Mouse (Mus musculus): ENCODE measurements around the gene Rere.
"Not testable (repeated sequence)": the region's sequence is repeated elsewhere in the genome, so short reads cannot be mapped to it uniquely, and the experiment has no call there.

Rere gene

GRCm38 (mm10) chr4:150520069-150520468 lies 238.6 kb downstream of the Rere start:
- DNase-seq: no peak

GRCm38 (mm10) chr4:150522425-150522824 lies 241.0 kb downstream of the Rere start:
- no peak for DNase-seq

- no peak for DNase-seq
These were observed 241.9 kb downstream of the Rere start for GRCm38 (mm10) chr4:150523351-150523750.

GRCm38 (mm10) chr4:150526269-150526668 lies 244.8 kb downstream of the Rere start:
- DNase-seq: no peak

- DNase-seq: no peak
These were observed 247.0 kb downstream of the Rere start for GRCm38 (mm10) chr4:150528426-150528825.

- DNase-seq: no peak
These were observed 247.4 kb downstream of the Rere start for GRCm38 (mm10) chr4:150528846-150529245.

- no peak for DNase-seq
These were observed 250.4 kb downstream of the Rere start for GRCm38 (mm10) chr4:150531869-150532268.

GRCm38 (mm10) chr4:150536821-150537510 lies 255.5 kb downstream of the Rere start:
- DNase-seq: no peak

GRCm38 (mm10) chr4:150539846-150540245 lies 258.4 kb downstream of the Rere start:
- no peak for DNase-seq

- no peak for DNase-seq
These were observed 259.1 kb downstream of the Rere start for GRCm38 (mm10) chr4:150540392-150541094.

GRCm38 (mm10) chr4:150544231-150544630 lies 262.8 kb downstream of the Rere start:
- DNase-seq: no peak

- DNase-seq: peak; percentile 60 to 74
These were observed 263.3 kb downstream of the Rere start for GRCm38 (mm10) chr4:150544652-150545258.

GRCm38 (mm10) chr4:150545775-150546174 lies 264.3 kb downstream of the Rere start:
- DNase-seq: no peak

- not testable (repeated sequence) for DNase-seq
These were observed 264.9 kb downstream of the Rere start for GRCm38 (mm10) chr4:150546296-150546695.

GRCm38 (mm10) chr4:150549393-150549792 lies 267.9 kb downstream of the Rere start:
- DNase-seq: no peak

GRCm38 (mm10) chr4:150549989-150550716 lies 268.7 kb downstream of the Rere start:
- DNase-seq: no peak

- no peak for DNase-seq
These were observed 269.9 kb downstream of the Rere start for GRCm38 (mm10) chr4:150551390-150551789.

- no peak for DNase-seq
These were observed 271.5 kb downstream of the Rere start for GRCm38 (mm10) chr4:150552751-150553600.

GRCm38 (mm10) chr4:150555783-150556182 lies 274.3 kb downstream of the Rere start:
- DNase-seq: no peak

- DNase-seq: peak; percentile 39 to 69
These were observed 275.2 kb downstream of the Rere start for GRCm38 (mm10) chr4:150556382-150557221.

- not testable (repeated sequence) for DNase-seq
These were observed 275.8 kb downstream of the Rere start for GRCm38 (mm10) chr4:150557289-150557688.
